Comparison of ENCODE assay signal across 11 mouse cellular contexts in genomic region chr15:85903826-85904225, GRCm38 (mm10). TPM values are rescaled to one million over a fixed set of nuclear protein-coding genes. Genes with fewer than 3 reads are reported as not detected.
A peak's percentile ranks its signal among the peaks of the same experiment; 100 is the strongest.
DNase-seq lines count a peak whose midpoint lies in the region; ATAC-seq and TF ChIP-seq lines count a peak whose summit lies in the region.
"Had no signal": no experiment of that assay in that cellular context is flagged by ENCODE, and none has a peak within 500 bp of the region (broad histone marks: within the 10 kb centered on the region; RNA-seq: fewer than 3 reads in every experiment).

No protein-coding gene starts in this region.

- WGBS in heart, embryonic 10.5 days, result 57% methylated on average over 8 of the region's 8 CpGs
- 78% methylated on average over 8 of the region's 8 CpGs for WGBS in midbrain, postnatal 0 days
- WGBS in midbrain, embryonic 15.5 days, result 71% methylated on average over 8 of the region's 8 CpGs
- 64% methylated on average over 8 of the region's 8 CpGs for WGBS in small intestine, adult 2 months
- 73% methylated on average over 8 of the region's 8 CpGs for WGBS in midbrain, embryonic 13.5 days

- no peak overlapping the region for H3K4me3 ChIP-seq in heart, embryonic 10.5 days
- no peak overlapping the region for H3K4me3 ChIP-seq in midbrain, postnatal 0 days (ENCODE audit: low read depth, low read length)
- H3K4me3 ChIP-seq in midbrain, embryonic 15.5 days, result no peak overlapping the region
- H3K4me3 ChIP-seq in small intestine, adult 2 months (ENCODE audit: low read depth, low read length), result no peak overlapping the region
- H3K4me3 ChIP-seq in midbrain, embryonic 13.5 days (replicated peaks), result no peak overlapping the region

- TF ChIP-seq POLR2A in small intestine, adult 2 months (IDR thresholded peaks at IDR 0.05; ENCODE audit: low read depth, low read length), result no peak

- H3K27me3 ChIP-seq in heart, embryonic 10.5 days (ENCODE audit: insufficient read depth, poor library complexity, severe bottlenecking), result peaks cover 3% of the 10 kb centered on the region; the same call in 1 of the 2 replicates
- H3K27me3 ChIP-seq in midbrain, postnatal 0 days (ENCODE audit: insufficient read depth, low read length), result no peaks in the 10 kb centered on the region
- no peaks in the 10 kb centered on the region for H3K27me3 ChIP-seq in midbrain, embryonic 15.5 days (replicated peaks)
- no peaks in the 10 kb centered on the region for H3K27me3 ChIP-seq in small intestine, adult 2 months (ENCODE audit: control insufficient read depth, insufficient read depth, low read length)
- no peaks in the 10 kb centered on the region for H3K27me3 ChIP-seq in midbrain, embryonic 13.5 days

- H3K4me1 ChIP-seq in heart, embryonic 10.5 days, result peaks cover 24% of the 10 kb centered on the region
- H3K4me1 ChIP-seq in midbrain, postnatal 0 days (ENCODE audit: insufficient read depth, low read length), result no peaks in the 10 kb centered on the region
- no peaks in the 10 kb centered on the region for H3K4me1 ChIP-seq in midbrain, embryonic 15.5 days
- H3K4me1 ChIP-seq in small intestine, adult 2 months (ENCODE audit: control insufficient read depth, insufficient read depth, insufficient read length, low read length), result peaks cover 4% of the 10 kb centered on the region; the same call in 1 of the 2 replicates
- H3K4me1 ChIP-seq in midbrain, embryonic 13.5 days (replicated peaks), result no peaks in the 10 kb centered on the region

- TF ChIP-seq CTCF in midbrain, postnatal 0 days (IDR thresholded peaks at IDR 0.05), result peak; percentile 75
- TF ChIP-seq CTCF in small intestine, adult 2 months (IDR thresholded peaks at IDR 0.05; ENCODE audit: extremely low read depth, insufficient read length, insufficient replicate concordance, low read depth, low read length), result peak; percentile 18; the same call in 1 of the 2 replicates

- DNase-seq in heart, postnatal 4 days, result peak; percentile 37
- DNase-seq in heart, embryonic 10.5 days (ENCODE audit: low spot score), result no peak
- DNase-seq in midbrain, postnatal 0 days (ENCODE audit: low spot score), result no peak
- peak; percentile 67 for DNase-seq in ZHBTc4 (ENCODE audit: low read depth, low spot score)
- no peak for DNase-seq in yolk sac, embryonic 10.5 days (ENCODE audit: low spot score)

- no peak overlapping the region for H3K4me2 ChIP-seq in midbrain, postnatal 0 days (ENCODE audit: low read depth, low read length, poor library complexity, severe bottlenecking)
- no peak overlapping the region for H3K4me2 ChIP-seq in midbrain, embryonic 15.5 days
- no peak overlapping the region for H3K4me2 ChIP-seq in midbrain, embryonic 13.5 days (replicated peaks)
- H3K4me2 ChIP-seq: heart, embryonic 11.5 days had no signal

- no peak overlapping the region for H3K27ac ChIP-seq in heart, embryonic 10.5 days
- no peak overlapping the region for H3K27ac ChIP-seq in midbrain, postnatal 0 days (ENCODE audit: low read depth, low read length)
- H3K27ac ChIP-seq in midbrain, embryonic 15.5 days, result no peak overlapping the region
- H3K27ac ChIP-seq in small intestine, adult 2 months (ENCODE audit: insufficient read depth, low read depth, low read length), result no peak overlapping the region
- no peak overlapping the region for H3K27ac ChIP-seq in midbrain, embryonic 13.5 days

- no peak for ATAC-seq in midbrain, postnatal 0 days (ENCODE audit: low FRiP score)
- no peak for ATAC-seq in midbrain, embryonic 15.5 days (replicated peaks)
- ATAC-seq in midbrain, embryonic 13.5 days, result no peak
- ATAC-seq: forebrain, embryonic 14.5 days; hindbrain, embryonic 16.5 days had no signal

- H3K36me3 ChIP-seq in heart, embryonic 10.5 days, result peaks cover 16% of the 10 kb centered on the region; the same call in 1 of the 2 replicates
- no peaks in the 10 kb centered on the region for H3K36me3 ChIP-seq in midbrain, postnatal 0 days (ENCODE audit: insufficient read depth, low read length)
- no peaks in the 10 kb centered on the region for H3K36me3 ChIP-seq in midbrain, embryonic 15.5 days (replicated peaks)
- no peaks in the 10 kb centered on the region for H3K36me3 ChIP-seq in small intestine, adult 2 months (ENCODE audit: control insufficient read depth, insufficient read depth, low read length)
- peaks cover 24% of the 10 kb centered on the region for H3K36me3 ChIP-seq in midbrain, embryonic 13.5 days

- H3K9ac ChIP-seq in midbrain, postnatal 0 days (replicated peaks; ENCODE audit: low read length, poor library complexity, severe bottlenecking), result no peak overlapping the region
- H3K9ac ChIP-seq in midbrain, embryonic 15.5 days, result no peak overlapping the region
- H3K9ac ChIP-seq in midbrain, embryonic 13.5 days (replicated peaks), result no peak overlapping the region

- no peaks in the 10 kb centered on the region for H3K9me3 ChIP-seq in heart, embryonic 10.5 days
- H3K9me3 ChIP-seq in midbrain, postnatal 0 days (ENCODE audit: low read length), result no peaks in the 10 kb centered on the region
- no peaks in the 10 kb centered on the region for H3K9me3 ChIP-seq in midbrain, embryonic 15.5 days
- H3K9me3 ChIP-seq in midbrain, embryonic 13.5 days, result no peaks in the 10 kb centered on the region

RNA-seq across cellular contexts. Expression of gene Trmu, which starts 24.7 kb away (rescaled TPM):
- 10 to 100 TPM; 27.4 to 29.4 TPM for total RNA-seq in heart, postnatal 4 days (2021)
- polyA plus RNA-seq in heart, embryonic 10.5 days (2016; fragmentation: Nextera tagmentation; extraction: Ambion mirVana), result 34.4 and 36.5 TPM in 2 replicates
- 22.7 and 27.6 TPM in 2 replicates for total RNA-seq in midbrain, postnatal 0 days (2014; rRNA removed)
- polyA plus RNA-seq in midbrain, postnatal 0 days (2015; fragmentation: Nextera tagmentation; extraction: Ambion mirVana), result 37.0 and 41.4 TPM in 2 replicates
- 58.8 and 63.4 TPM in 2 replicates for polyA plus RNA-seq in midbrain, embryonic 15.5 days (2015; fragmentation: Nextera tagmentation; extraction: Ambion mirVana)
- polyA plus RNA-seq in small intestine, adult 2 months (2012; rRNA removed), result 10.1 and 16.0 TPM in 2 replicates
- polyA plus RNA-seq in midbrain, embryonic 13.5 days (2015; fragmentation: Nextera tagmentation; extraction: Ambion mirVana), result 48.8 and 53.9 TPM in 2 replicates

RNA-seq across cellular contexts. Expression of gene Gtse1, which starts 44.3 kb away (rescaled TPM):
- total RNA-seq in heart, postnatal 4 days (2021), result 10 to 100 TPM; 15.2 to 16.9 TPM
- 40.0 and 40.6 TPM in 2 replicates for polyA plus RNA-seq in heart, embryonic 10.5 days (2016; fragmentation: Nextera tagmentation; extraction: Ambion mirVana)
- 2.4 and 3.2 TPM in 2 replicates for total RNA-seq in midbrain, postnatal 0 days (2014; rRNA removed)
- 1.8 and 1.9 TPM in 2 replicates for polyA plus RNA-seq in midbrain, postnatal 0 days (2015; fragmentation: Nextera tagmentation; extraction: Ambion mirVana)
- polyA plus RNA-seq in midbrain, embryonic 15.5 days (2015; fragmentation: Nextera tagmentation; extraction: Ambion mirVana), result 4.2 and 5.3 TPM in 2 replicates
- polyA plus RNA-seq in small intestine, adult 2 months (2012; rRNA removed), result 3.6 and 7.1 TPM in 2 replicates
- polyA plus RNA-seq in midbrain, embryonic 13.5 days (2015; fragmentation: Nextera tagmentation; extraction: Ambion mirVana), result 12.8 and 14.9 TPM in 2 replicates

Comparison
In these comparisons a context has a peak if more than half of its experiments do, and no peak if none do; other contexts are left out.
1. DNase-seq: peak in heart, postnatal 4 days (single experiment) and ZHBTc4 (single experiment); none in heart, embryonic 10.5 days (single experiment), midbrain, postnatal 0 days (single experiment) and yolk sac, embryonic 10.5 days (single experiment).